Mouse (Mus musculus) lung, embryonic 15.5 days (tissue): ENCODE results near the gene Per1. TPM values are rescaled to one million over a fixed set of nuclear protein-coding genes. Genes with fewer than 3 reads are reported as not detected.

Experiments used
- ATAC-seq: fragments of 200-750 bp; cut with Nextera tagmentation; 2 replicates; pipeline ENCODE4 v1.8.0; 2017; ENCODE audit warnings: moderate number of reproducible peaks, borderline replicate concordance; ENCODE audit not compliant: low FRiP score, low TSS enrichment; ENCODE audit errors: extremely low read depth
- H3K27ac ChIP-seq: fragments of 300-500 bp; sonication (generic); 2 replicates; pipeline ENCODE4 v1.5.1; 2015; ENCODE audit warnings: moderate library complexity, mild to moderate bottlenecking, inconsistent platforms
- H3K27me3 ChIP-seq: fragments of 300-500 bp; sonication (generic); 2 replicates; pipeline ENCODE4 v1.6.1; 2015; ENCODE audit warnings: inconsistent platforms
- H3K36me3 ChIP-seq: fragments of 300-500 bp; sonication (generic); 2 replicates; pipeline ENCODE4 v1.6.1; 2015; ENCODE audit warnings: inconsistent platforms
- H3K4me1 ChIP-seq: fragments of 300-500 bp; sonication (generic); 2 replicates; pipeline ENCODE4 v1.6.1; 2015; ENCODE audit warnings: inconsistent platforms
- H3K4me2 ChIP-seq: fragments of 300-500 bp; sonication (generic); 2 replicates; pipeline ENCODE4 v1.6.1; 2015; ENCODE audit warnings: inconsistent platforms, mild to moderate bottlenecking, moderate library complexity
- H3K4me3 ChIP-seq: fragments of 300-500 bp; sonication (generic); 2 replicates; pipeline ENCODE4 v1.5.1; 2015; ENCODE audit warnings: mild to moderate bottlenecking, inconsistent platforms
- H3K9ac ChIP-seq: fragments of 300-500 bp; sonication (generic); 2 replicates; pipeline ENCODE4 v1.6.1; 2015; ENCODE audit warnings: inconsistent platforms
- H3K9me3 ChIP-seq: fragments of 300-500 bp; sonication (generic); 2 replicates; pipeline ENCODE4 v1.6.1; 2016; ENCODE audit warnings: inconsistent platforms
- whole genome bisulfite sequencing: fragments of 180-500 bp; shearing (Covaris S2); methylation state at CpG from one replicate; pipeline ENCODE4 v1.1.7; 2015; 5-methylcytosine and 5-hydroxymethylcytosine counted together
- polyA plus RNA-seq: library from polyadenylated mRNA; unstranded; fragments of >200 nt; fragmentation: Nextera tagmentation; extraction: Ambion mirVana; gene quantifications from 2 replicates; pipeline ENCODE4 v1.2.1, GENCODE M21; 2015

Gene Per1
- polyA plus RNA-seq, 1 experiment from 2014 or later: 24.0 TPM

- Histone ChIP-seq H3K4me2 (no peak overlapping the region), H3K36me3 (no peaks in the 10 kb centered on the region), H3K9ac (no peak overlapping the region), H3K9me3 (no peaks in the 10 kb centered on the region), H3K4me3 (no peak overlapping the region), H3K4me1 (peaks cover 27% of the 10 kb centered on the region), H3K27me3 (no peaks in the 10 kb centered on the region), H3K27ac (no peak overlapping the region)
- no peak for ATAC-seq
- 43% methylated on average over 9 of the region's 9 CpGs for WGBS
These were observed 19.1 kb upstream of the Per1 start for GRCm38 (mm10) chr11:69075764-69076479.

- Histone ChIP-seq H3K4me3 (no peak overlapping the region), H3K27me3 (no peaks in the 10 kb centered on the region), H3K9me3 (no peaks in the 10 kb centered on the region), H3K4me1 (peaks cover 20% of the 10 kb centered on the region), H3K9ac (no peak overlapping the region), H3K36me3 (no peaks in the 10 kb centered on the region), H3K27ac (no peak overlapping the region), H3K4me2 (no peak overlapping the region)
- ATAC-seq: no peak
- 63% methylated on average over 5 of the region's 5 CpGs for WGBS
These were observed 18.4 kb upstream of the Per1 start for GRCm38 (mm10) chr11:69076572-69076971.

GRCm38 (mm10) chr11:69077316-69077715, 17.7 kb upstream of the Per1 start:
- H3K9ac ChIP-seq: no peak overlapping the region
- no peaks in the 10 kb centered on the region for H3K36me3 ChIP-seq
- H3K4me2 ChIP-seq: no peak overlapping the region
- 77% methylated on average over 9 of the region's 9 CpGs for WGBS
- peaks cover 13% of the 10 kb centered on the region for H3K4me1 ChIP-seq
- ATAC-seq: no peak
- H3K4me3 ChIP-seq: no peak overlapping the region
- H3K27me3 ChIP-seq: no peaks in the 10 kb centered on the region
- no peak overlapping the region for H3K27ac ChIP-seq
- no peaks in the 10 kb centered on the region for H3K9me3 ChIP-seq

GRCm38 (mm10) chr11:69078041-69078440, 17.0 kb upstream of the Per1 start:
- Histone ChIP-seq H3K27ac (no peak overlapping the region), H3K4me3 (no peak overlapping the region), H3K4me1 (peaks cover 5% of the 10 kb centered on the region; the same call in 1 of the 2 replicates), H3K9ac (no peak overlapping the region; the same call in 1 of the 2 replicates), H3K9me3 (no peaks in the 10 kb centered on the region), H3K4me2 (no peak overlapping the region), H3K36me3 (no peaks in the 10 kb centered on the region), H3K27me3 (no peaks in the 10 kb centered on the region)
- WGBS: 70% methylated on average over 6 of the region's 6 CpGs
- ATAC-seq: no peak

- H3K4me2 ChIP-seq: no peak overlapping the region
These were observed 16.1 kb upstream of the Per1 start for GRCm38 (mm10) chr11:69078805-69079438.

GRCm38 (mm10) chr11:69080102-69080854, 14.7 kb upstream of the Per1 start:
- WGBS: 71% methylated on average over 15 of the region's 15 CpGs
- Histone ChIP-seq H3K4me1 (no peaks in the 10 kb centered on the region), H3K36me3 (no peaks in the 10 kb centered on the region), H3K27me3 (no peaks in the 10 kb centered on the region), H3K9ac (no peak overlapping the region), H3K4me2 (no peak overlapping the region), H3K27ac (no peak overlapping the region), H3K4me3 (no peak overlapping the region), H3K9me3 (no peaks in the 10 kb centered on the region)
- ATAC-seq: no peak

More at GRCm38 (mm10) chr11:69078805-69079438, 16.1 kb upstream of the Per1 start:
- H3K9ac ChIP-seq: no peak overlapping the region
- H3K9me3 ChIP-seq: no peaks in the 10 kb centered on the region
- no peak overlapping the region for H3K4me3 ChIP-seq
- no peak for ATAC-seq
- 72% methylated on average over 5 of the region's 5 CpGs for WGBS
- peaks cover 5% of the 10 kb centered on the region; the same call in 1 of the 2 replicates for H3K4me1 ChIP-seq
- no peaks in the 10 kb centered on the region for H3K36me3 ChIP-seq
- H3K27me3 ChIP-seq: no peaks in the 10 kb centered on the region
- no peak overlapping the region for H3K27ac ChIP-seq

GRCm38 (mm10) chr11:69080855-69081222, 14.2 kb upstream of the Per1 start:
- WGBS: 82% methylated on average over 8 of the region's 8 CpGs
- Histone ChIP-seq H3K4me3 (no peak overlapping the region), H3K36me3 (no peaks in the 10 kb centered on the region), H3K9ac (no peak overlapping the region), H3K4me2 (no peak overlapping the region), H3K4me1 (no peaks in the 10 kb centered on the region), H3K9me3 (no peaks in the 10 kb centered on the region), H3K27me3 (no peaks in the 10 kb centered on the region), H3K27ac (no peak overlapping the region)
- no peak for ATAC-seq

- no peaks in the 10 kb centered on the region for H3K27me3 ChIP-seq
- no peak overlapping the region for H3K4me2 ChIP-seq
- ATAC-seq: no peak
- no peak overlapping the region for H3K27ac ChIP-seq
- H3K4me3 ChIP-seq: no peak overlapping the region
- H3K4me1 ChIP-seq: no peaks in the 10 kb centered on the region
- H3K36me3 ChIP-seq: no peaks in the 10 kb centered on the region
- WGBS: 80% methylated on average over 7 of the region's 7 CpGs
- H3K9ac ChIP-seq: no peak overlapping the region
- no peaks in the 10 kb centered on the region for H3K9me3 ChIP-seq
These were observed 13.4 kb upstream of the Per1 start for GRCm38 (mm10) chr11:69081613-69082012.

GRCm38 (mm10) chr11:69085608-69086007, 9.4 kb upstream of the Per1 start:
- H3K4me2 ChIP-seq: no peak overlapping the region
- 68% methylated on average over 6 of the region's 6 CpGs for WGBS

GRCm38 (mm10) chr11:69086390-69086789, 8.6 kb upstream of the Per1 start:
- H3K4me3 ChIP-seq: no peak overlapping the region
- H3K9me3 ChIP-seq: no peaks in the 10 kb centered on the region
- no peak overlapping the region for H3K4me2 ChIP-seq
- ATAC-seq: no peak
- H3K36me3 ChIP-seq: peaks cover 9% of the 10 kb centered on the region; the same call in 1 of the 2 replicates
- no peaks in the 10 kb centered on the region for H3K27me3 ChIP-seq
- 32% methylated on average over 6 of the region's 6 CpGs for WGBS
- no peak overlapping the region for H3K27ac ChIP-seq
- no peak overlapping the region for H3K9ac ChIP-seq
- H3K4me1 ChIP-seq: peaks cover 25% of the 10 kb centered on the region

More at GRCm38 (mm10) chr11:69085608-69086007, 9.4 kb upstream of the Per1 start:
- Histone ChIP-seq H3K9ac (no peak overlapping the region), H3K9me3 (no peaks in the 10 kb centered on the region), H3K27me3 (no peaks in the 10 kb centered on the region), H3K27ac (no peak overlapping the region), H3K4me1 (peaks cover 19% of the 10 kb centered on the region), H3K4me3 (no peak overlapping the region), H3K36me3 (peaks cover 3% of the 10 kb centered on the region; the same call in 1 of the 2 replicates)
- no peak for ATAC-seq

GRCm38 (mm10) chr11:69087082-69087481, 7.9 kb upstream of the Per1 start:
- H3K9ac ChIP-seq: no peak overlapping the region
- no peak overlapping the region for H3K27ac ChIP-seq
- no peaks in the 10 kb centered on the region for H3K9me3 ChIP-seq
- ATAC-seq: no peak
- WGBS: 26% methylated on average over 4 of the region's 4 CpGs
- peaks cover 25% of the 10 kb centered on the region for H3K4me1 ChIP-seq
- H3K27me3 ChIP-seq: no peaks in the 10 kb centered on the region
- peaks cover 15% of the 10 kb centered on the region; the same call in 1 of the 2 replicates for H3K36me3 ChIP-seq
- H3K4me3 ChIP-seq: no peak overlapping the region; the same call in 1 of the 2 replicates
- no peak overlapping the region for H3K4me2 ChIP-seq

GRCm38 (mm10) chr11:69087597-69087996, 7.4 kb upstream of the Per1 start:
- peak overlapping the region; percentile 96; the same call in 1 of the 2 replicates for H3K4me3 ChIP-seq
- no peak overlapping the region for H3K9ac ChIP-seq
- H3K27ac ChIP-seq: no peak overlapping the region

More at GRCm38 (mm10) chr11:69087597-69087996, 7.4 kb upstream of the Per1 start:
- 58% methylated on average over 2 of the region's 2 CpGs for WGBS
- Histone ChIP-seq H3K9me3 (no peaks in the 10 kb centered on the region), H3K4me1 (peaks cover 25% of the 10 kb centered on the region), H3K4me2 (peak overlapping the region; percentile 86; the same call in 1 of the 2 replicates), H3K27me3 (no peaks in the 10 kb centered on the region), H3K36me3 (peaks cover 19% of the 10 kb centered on the region; the same call in 1 of the 2 replicates)
- ATAC-seq: no peak
